Mouse (Mus musculus) naive thymus-derived CD4-positive, alpha-beta T cell, adult 2 months (primary cell): ENCODE measurements around the gene 3110021N24Rik.
"Not testable (repeated sequence)": the region's sequence is repeated elsewhere in the genome, so short reads cannot be mapped to it uniquely, and the experiment has no call there.

ENCODE experiments used
- DNase-seq: peaks from one replicate; pipeline ENCODE4 v3.0.0-alpha.2; 2011; ENCODE audit warnings: low read depth

Gene 3110021N24Rik

GRCm38 (mm10) chr4:108719349-108719748, at the start of gene 3110021N24Rik:
Gene 3110021N24Rik, plus strand, starts transcription at chr4:108719649.
- no peak for DNase-seq

- DNase-seq: no peak
These were observed 33.3 kb upstream of the 3110021N24Rik start for GRCm38 (mm10) chr4:108686156-108686555.

- not testable (repeated sequence) for DNase-seq
These were observed 32.4 kb upstream of the 3110021N24Rik start for GRCm38 (mm10) chr4:108687098-108687497.

DNA sequence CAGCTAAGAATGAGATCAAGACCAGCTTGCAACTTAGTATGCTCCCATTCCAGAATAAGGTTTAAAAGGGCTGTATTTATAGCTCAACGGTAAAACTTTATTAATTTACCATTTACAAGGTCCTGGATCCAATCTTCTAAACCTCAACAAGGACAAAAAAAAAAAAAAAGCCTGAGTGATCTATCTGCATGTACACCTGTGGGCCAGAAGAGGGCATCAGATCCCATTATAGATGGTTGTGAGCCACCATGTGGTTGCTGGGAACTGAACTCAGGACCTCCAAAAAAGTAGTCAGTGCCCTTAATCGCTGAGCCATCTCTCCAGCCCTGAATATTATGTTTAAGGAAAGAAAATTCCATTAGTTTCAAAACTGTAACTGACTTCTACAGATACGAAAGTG, 29.0 kb upstream of the 3110021N24Rik start:
- DNase-seq: no peak

- no peak for DNase-seq
These were observed 28.0 kb upstream of the 3110021N24Rik start for GRCm38 (mm10) chr4:108691469-108691868.

- DNase-seq: no peak
These were observed 22.5 kb upstream of the 3110021N24Rik start for GRCm38 (mm10) chr4:108696934-108697333.

GRCm38 (mm10) chr4:108708209-108708608, 11.2 kb upstream of the 3110021N24Rik start:
- DNase-seq: no peak

GRCm38 (mm10) chr4:108721245-108721784, 1.9 kb downstream of the 3110021N24Rik start:
- no peak for DNase-seq

DNA sequence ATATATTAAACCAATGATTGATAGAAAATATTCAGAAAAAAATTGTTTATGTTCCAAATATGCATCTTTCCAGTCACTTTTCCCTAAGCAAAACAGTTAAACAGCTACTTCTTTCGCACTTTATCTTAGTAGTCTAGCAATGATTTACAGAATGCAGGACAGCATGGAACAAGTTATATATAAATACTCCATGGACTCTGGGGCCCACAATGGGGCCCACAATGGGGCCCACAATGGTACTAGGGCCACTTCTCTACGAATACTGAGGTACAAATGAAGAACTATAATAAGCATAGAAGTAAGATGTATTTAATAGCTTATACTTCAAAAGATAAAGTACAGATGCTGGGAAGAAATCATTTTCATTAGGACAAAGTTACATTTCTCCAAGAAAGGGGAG, 4.7 kb downstream of the 3110021N24Rik start:
- DNase-seq: no peak

DNA sequence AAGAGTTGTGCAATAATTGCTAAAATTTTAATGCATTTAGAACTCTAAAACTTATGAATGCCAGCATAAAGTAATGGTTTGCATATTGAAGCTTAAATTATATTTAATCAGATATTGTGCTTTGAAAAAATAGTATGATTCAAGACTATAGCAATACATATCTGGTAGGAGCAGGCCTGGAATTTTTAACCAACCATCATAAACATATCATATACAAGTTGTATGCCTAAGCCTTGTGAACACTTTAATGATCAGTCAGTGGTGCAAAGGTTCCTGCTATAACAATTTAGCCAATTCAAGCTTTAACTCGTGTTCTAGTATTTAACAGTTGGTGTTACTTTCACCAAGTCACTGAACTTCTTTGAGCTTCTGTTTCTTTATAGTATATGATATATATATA, 11.0 kb downstream of the 3110021N24Rik start:
- DNase-seq: no peak

GRCm38 (mm10) chr4:108731582-108731981, 12.1 kb downstream of the 3110021N24Rik start:
- no peak for DNase-seq

DNA sequence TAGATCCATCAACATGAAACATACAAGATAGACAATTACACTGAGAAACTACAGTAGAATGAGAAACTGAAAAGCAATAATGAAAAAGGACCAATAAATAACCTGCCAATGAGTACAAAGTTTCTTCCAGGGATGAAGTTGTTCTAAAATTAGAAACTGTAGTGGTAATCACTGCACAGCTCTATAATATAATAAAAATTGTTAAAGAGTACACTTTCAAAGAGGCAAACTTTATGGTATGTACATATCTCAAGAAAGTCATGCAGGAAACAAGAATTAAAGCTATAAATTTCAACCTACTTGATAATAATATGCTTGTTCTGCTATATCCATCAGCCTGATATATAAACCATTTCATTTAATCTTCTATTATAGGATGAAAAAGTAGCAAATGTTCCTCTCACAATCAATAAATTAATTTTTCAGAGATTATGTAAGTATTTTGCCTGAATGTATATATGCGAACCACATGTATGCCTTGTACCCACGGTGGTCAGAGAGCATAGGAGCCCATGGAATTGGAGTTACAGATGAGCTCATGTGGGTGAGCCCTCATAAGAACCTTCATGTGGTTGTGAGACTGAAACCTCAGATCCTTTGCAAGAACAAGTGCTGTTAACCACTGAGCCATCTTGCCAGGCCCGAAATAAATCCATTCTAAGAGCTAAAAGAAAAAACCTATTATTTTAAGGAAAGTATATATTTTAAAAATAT, 26.9 kb downstream of the 3110021N24Rik start:
- DNase-seq: no peak

DNA sequence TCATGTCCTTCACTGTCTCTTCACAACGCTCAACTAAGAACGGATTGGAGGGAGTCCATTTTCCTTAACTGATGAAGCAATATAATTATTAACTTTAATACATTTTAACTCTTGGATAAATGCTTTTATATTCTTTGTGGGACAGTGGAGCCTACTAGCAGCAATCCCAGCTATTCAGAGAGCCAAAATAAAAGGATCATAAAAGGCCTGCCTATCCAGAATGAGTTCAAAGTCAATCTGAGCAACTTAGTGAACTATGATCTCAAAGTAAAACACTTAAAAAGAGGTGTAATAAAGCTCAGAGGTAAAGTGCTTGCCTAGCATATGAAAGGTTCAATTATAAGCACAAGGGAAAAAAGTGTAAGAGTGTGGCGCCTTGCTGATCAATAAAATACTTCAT, 40.1 kb downstream of the 3110021N24Rik start:
- no peak for DNase-seq

DNA sequence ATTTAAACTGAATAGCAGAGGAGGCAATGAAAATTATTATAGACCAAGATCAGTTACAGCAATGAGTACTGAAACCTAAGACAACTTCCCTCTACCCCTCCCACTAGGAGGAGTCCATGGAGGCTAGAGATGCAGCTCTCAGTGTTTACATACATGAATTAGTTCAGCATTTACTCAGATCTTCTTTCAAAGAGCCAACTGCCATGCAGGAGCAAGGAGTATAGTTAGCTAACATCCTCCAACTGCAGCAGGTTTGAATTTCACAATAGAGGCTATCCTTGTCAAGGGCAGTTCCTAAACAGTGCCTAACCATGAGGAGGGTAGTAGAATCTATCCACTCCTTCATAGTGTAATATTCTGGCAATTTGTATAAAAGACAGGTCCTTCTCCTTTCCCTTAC, 49.1 kb downstream of the 3110021N24Rik start:
- no peak for DNase-seq

- DNase-seq: no peak
These were observed 60.3 kb downstream of the 3110021N24Rik start for GRCm38 (mm10) chr4:108779763-108780056.

- DNase-seq: peak; percentile 64
These were observed 60.8 kb downstream of the 3110021N24Rik start, which contains the start of gene Zfyve9 for GRCm38 (mm10) chr4:108780057-108780863. Gene Zfyve9, minus strand, starts transcription at chr4:108780798.

DNA sequence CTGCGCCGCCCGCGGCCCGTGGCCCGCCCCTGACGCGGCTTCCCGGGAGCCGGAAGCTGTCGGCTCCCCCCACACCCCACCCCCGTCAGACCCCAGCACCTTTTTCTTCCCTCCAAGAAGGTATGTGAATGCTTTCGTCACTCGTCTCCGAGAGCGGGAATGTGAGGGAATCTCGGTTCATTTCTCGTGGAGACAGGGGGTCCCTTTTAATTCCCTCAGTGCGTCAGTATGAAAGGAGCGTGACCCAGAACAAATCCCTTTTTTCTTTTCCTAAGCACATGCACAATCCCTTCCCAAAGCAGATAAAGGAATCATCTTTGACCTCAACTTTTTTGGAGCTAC, 61.4 kb downstream of the 3110021N24Rik start:
- DNase-seq: no peak

GRCm38 (mm10) chr4:108781596-108781995, 62.1 kb downstream of the 3110021N24Rik start:
- no peak for DNase-seq

- no peak for DNase-seq
These were observed 63.1 kb downstream of the 3110021N24Rik start for GRCm38 (mm10) chr4:108782421-108783085.

GRCm38 (mm10) chr4:108789258-108789936, 69.9 kb downstream of the 3110021N24Rik start:
- DNase-seq: no peak

DNA sequence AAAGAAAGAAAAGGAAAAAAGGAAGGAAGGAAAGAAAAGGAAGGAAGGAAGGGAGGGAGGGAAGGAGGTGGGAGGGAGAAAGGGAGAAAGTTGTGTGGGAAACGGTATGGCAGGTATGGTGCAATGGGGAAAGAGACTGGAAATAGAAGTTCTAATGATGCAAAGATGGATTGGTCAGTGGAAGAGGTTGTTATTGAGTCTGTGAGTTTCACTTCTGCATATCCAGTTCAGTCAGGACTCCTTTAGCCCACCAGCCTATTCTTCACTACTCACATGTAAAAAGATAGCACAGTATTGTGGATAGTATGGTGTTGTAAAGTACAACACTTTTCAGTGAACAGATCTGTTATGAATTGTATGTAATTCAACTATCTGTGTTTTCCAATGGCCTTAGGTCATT, 71.1 kb downstream of the 3110021N24Rik start:
- no peak for DNase-seq

- no peak for DNase-seq
These were observed 74.5 kb downstream of the 3110021N24Rik start for GRCm38 (mm10) chr4:108793941-108794340.
